Mouse (Mus musculus): Measurements from ENCODE around the gene Hdac5.

- TF ChIP-seq POLR2A (IDR thresholded peaks at IDR 0.05; ENCODE audit: control insufficient read depth, low read depth, low read length) = no peak
- TF ChIP-seq CTCF (IDR thresholded peaks at IDR 0.05; ENCODE audit: control insufficient read depth, insufficient read depth, insufficient replicate concordance, low read depth, low read length) = no peak
Observed at GRCm38 (mm10) chr11:102179836-102180235, 50.1 kb downstream of the Hdac5 start.
